Mouse (Mus musculus) limb, embryonic 15.5 days (tissue): ENCODE measurements around the gene Cdkl2. TPM values are rescaled to one million over a fixed set of nuclear protein-coding genes. Genes with fewer than 3 reads are reported as not detected.
A peak's percentile ranks its signal among the peaks of the same experiment; 100 is the strongest.

Source experiments
- ATAC-seq: fragments of 200-750 bp; cut with Nextera tagmentation; 2 replicates; pipeline ENCODE4 v1.8.0; 2017; ENCODE audit warnings: low read depth, moderate TSS enrichment; ENCODE audit not compliant: insufficient number of reproducible peaks, low FRiP score, low TSS enrichment
- H3K27ac ChIP-seq: fragments of 300-500 bp; sonication (generic); 2 replicates; pipeline ENCODE4 v1.5.1; 2015; ENCODE audit warnings: moderate library complexity, mild to moderate bottlenecking, inconsistent platforms
- H3K27me3 ChIP-seq: fragments of 300-500 bp; sonication (generic); 2 replicates; pipeline ENCODE4 v1.6.1; 2015; ENCODE audit warnings: inconsistent platforms
- H3K36me3 ChIP-seq: fragments of 300-500 bp; sonication (generic); 2 replicates; pipeline ENCODE4 v1.6.1; 2015; ENCODE audit warnings: inconsistent platforms
- H3K4me1 ChIP-seq: fragments of 300-500 bp; sonication (generic); 2 replicates; pipeline ENCODE4 v1.6.1; 2015; ENCODE audit warnings: inconsistent platforms
- H3K4me2 ChIP-seq: fragments of 300-500 bp; sonication (generic); 2 replicates; pipeline ENCODE4 v1.6.1; 2015; ENCODE audit warnings: mild to moderate bottlenecking, inconsistent platforms
- H3K4me3 ChIP-seq: fragments of 300-500 bp; sonication (generic); 2 replicates; pipeline ENCODE4 v1.5.1; 2015; ENCODE audit warnings: mild to moderate bottlenecking, inconsistent platforms
- H3K9ac ChIP-seq: fragments of 300-500 bp; sonication (generic); 2 replicates; pipeline ENCODE4 v1.6.1; 2015; ENCODE audit warnings: inconsistent platforms
- H3K9me3 ChIP-seq: fragments of 300-500 bp; sonication (generic); 2 replicates; pipeline ENCODE4 v1.6.1; 2016; ENCODE audit warnings: inconsistent platforms
- WGBS: fragments of 180-500 bp; shearing (Covaris S2); methylation state at CpG from one replicate; pipeline ENCODE4 v1.1.7; 2015; 5-methylcytosine and 5-hydroxymethylcytosine counted together
- polyA plus RNA-seq: library from polyadenylated mRNA; unstranded; fragments of >200 nt; fragmentation: Nextera tagmentation; extraction: Ambion mirVana; gene quantifications from 2 replicates; pipeline ENCODE4 v1.2.1, GENCODE M21; 2015

Gene Cdkl2
- polyA plus RNA-seq, 1 experiment from 2014 or later, result 1.8 TPM

DNA sequence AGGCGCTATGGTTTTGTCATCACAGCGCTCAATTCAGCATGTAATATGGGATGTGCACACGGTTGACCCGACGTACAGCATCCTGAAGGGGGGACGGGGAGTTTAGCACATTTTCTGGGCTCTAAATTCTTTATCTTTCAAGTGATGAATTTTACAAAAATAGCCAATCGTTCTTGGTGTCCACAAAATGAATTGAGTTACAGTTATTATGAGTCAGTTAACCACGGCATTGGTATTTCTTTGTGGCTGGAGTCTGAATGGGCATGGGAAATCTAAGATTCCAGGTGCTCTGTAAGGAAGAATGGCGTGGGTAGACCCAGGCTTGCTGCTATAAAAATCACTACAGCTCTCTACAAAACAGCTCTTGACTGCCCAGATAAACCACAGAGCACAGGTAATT, 54.4 kb downstream of the Cdkl2 start:
- H3K9me3 ChIP-seq, result no peaks in the 10 kb centered on the region
- H3K36me3 ChIP-seq, result no peaks in the 10 kb centered on the region
- no peak for ATAC-seq
- no peaks in the 10 kb centered on the region for H3K4me1 ChIP-seq
- no peak overlapping the region for H3K4me2 ChIP-seq
- WGBS, result 73% methylated on average over 9 of the region's 9 CpGs
- no peak overlapping the region for H3K9ac ChIP-seq
- H3K4me3 ChIP-seq, result no peak overlapping the region
- no peaks in the 10 kb centered on the region for H3K27me3 ChIP-seq
- no peak overlapping the region for H3K27ac ChIP-seq

DNA sequence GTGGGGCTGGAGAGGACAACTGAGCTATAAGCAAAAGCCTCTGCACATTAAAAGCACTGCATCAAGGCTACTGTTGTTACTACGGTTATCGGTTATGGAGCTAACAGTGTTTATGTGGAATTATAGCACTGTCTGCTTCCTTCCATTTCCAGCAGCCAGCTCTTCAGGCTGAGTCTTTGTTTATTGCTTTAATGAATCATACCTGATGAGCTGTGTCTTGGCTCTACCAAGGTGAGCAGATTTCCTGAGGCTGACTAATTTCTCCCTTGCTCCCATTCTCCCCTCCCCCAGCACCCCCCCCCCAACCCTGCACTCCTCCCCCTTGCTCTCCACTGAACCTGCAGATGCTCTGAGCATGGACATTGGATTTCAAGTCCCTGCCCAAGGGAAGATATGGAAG, 55.9 kb downstream of the Cdkl2 start:
- no peak overlapping the region for H3K9ac ChIP-seq
- whole genome bisulfite sequencing, result 88% methylated on average over 2 of the region's 2 CpGs
- H3K4me3 ChIP-seq, result no peak overlapping the region
- no peaks in the 10 kb centered on the region for H3K36me3 ChIP-seq
- H3K9me3 ChIP-seq, result no peaks in the 10 kb centered on the region
- H3K27me3 ChIP-seq, result no peaks in the 10 kb centered on the region
- no peak for ATAC-seq
- no peaks in the 10 kb centered on the region for H3K4me1 ChIP-seq
- no peak overlapping the region for H3K27ac ChIP-seq
- H3K4me2 ChIP-seq, result no peak overlapping the region

DNA sequence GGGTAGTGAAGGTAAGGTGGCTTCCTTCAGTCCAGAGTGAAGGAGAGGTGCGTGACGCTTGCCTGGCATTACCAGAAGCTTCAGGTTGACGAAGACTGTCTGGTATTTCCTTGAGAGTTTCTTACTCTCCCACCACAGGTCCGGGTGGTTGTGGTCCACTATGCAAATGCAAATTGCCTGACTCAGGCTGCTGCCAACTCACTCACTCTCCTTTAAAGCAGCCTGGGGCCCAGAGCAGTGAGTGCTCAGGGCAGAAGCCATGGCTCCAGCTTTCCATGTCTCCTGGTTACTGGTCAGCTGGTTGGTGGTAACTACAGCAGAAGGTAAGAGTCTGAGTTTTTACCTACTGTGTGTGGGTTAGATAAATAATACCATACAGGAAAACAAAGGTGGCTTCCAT, 56.4 kb downstream of the Cdkl2 start, which contains the start of gene Odaph:
Odaph (plus strand) TSS at position 240 of the 400 bp plus-strand sequence.
- no peak within 1 kb of the TSS for H3K9ac ChIP-seq
- H3K4me1 ChIP-seq, result no peaks in the 10 kb centered on the region
- no peaks in the 10 kb centered on the region for H3K9me3 ChIP-seq
- no peak within 1 kb of the TSS for H3K4me2 ChIP-seq
- ATAC-seq, result no peak
- H3K27ac ChIP-seq, result no peak within 1 kb of the TSS
- H3K4me3 ChIP-seq, result no peak within 1 kb of the TSS
- WGBS, result 67% methylated on average over 4 of the region's 4 CpGs
- H3K27me3 ChIP-seq, result no peaks in the 10 kb centered on the region
- no peaks in the 10 kb centered on the region for H3K36me3 ChIP-seq

DNA sequence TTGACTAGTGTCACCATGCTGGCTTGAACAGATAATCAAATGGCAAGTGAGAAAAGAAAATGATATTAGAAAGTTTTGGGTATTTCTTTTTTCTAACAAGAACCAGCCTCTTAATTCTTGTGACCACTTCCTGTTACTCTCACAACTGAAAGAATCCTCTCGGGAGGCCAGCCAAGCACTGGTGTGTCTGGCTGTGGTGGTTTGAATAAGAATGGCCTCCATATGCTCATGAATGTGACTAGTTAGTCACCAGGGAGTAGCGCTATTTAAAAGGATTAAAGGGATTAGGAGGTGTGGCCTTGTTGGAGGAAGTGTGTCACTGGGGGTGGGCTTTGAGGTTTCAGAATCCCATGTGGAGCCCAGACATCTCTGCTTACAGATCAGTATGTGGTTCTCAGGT, 58.0 kb downstream of the Cdkl2 start:
- Histone ChIP-seq H3K9me3 (no peaks in the 10 kb centered on the region), H3K4me3 (no peak overlapping the region), H3K9ac (no peak overlapping the region), H3K4me1 (no peaks in the 10 kb centered on the region), H3K27me3 (no peaks in the 10 kb centered on the region), H3K4me2 (no peak overlapping the region), H3K27ac (no peak overlapping the region), H3K36me3 (no peaks in the 10 kb centered on the region)
- 62% methylated on average over 2 of the region's 2 CpGs for WGBS
- ATAC-seq, result no peak

DNA sequence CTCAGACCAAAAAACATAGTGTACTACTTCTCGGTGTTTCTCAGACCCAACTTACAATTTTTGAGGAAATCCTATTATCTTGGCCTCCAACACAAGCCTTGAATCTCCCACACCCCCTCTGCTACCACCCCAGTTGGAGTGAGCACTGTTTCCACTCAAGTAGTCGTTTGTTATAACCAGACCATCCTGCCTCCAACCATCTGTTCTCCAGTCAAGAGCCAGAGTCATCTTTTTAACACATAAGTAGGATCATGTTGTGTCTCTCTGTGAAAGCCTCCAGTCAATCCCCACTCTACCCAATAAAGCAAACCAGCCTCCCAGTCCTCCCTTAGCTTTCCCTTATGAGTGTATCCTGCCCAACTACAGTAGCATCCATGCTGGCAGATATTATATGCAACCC, 60.2 kb downstream of the Cdkl2 start:
- H3K4me1 ChIP-seq, result no peaks in the 10 kb centered on the region
- no peak overlapping the region for H3K27ac ChIP-seq
- H3K9ac ChIP-seq, result no peak overlapping the region
- no peak for ATAC-seq
- 63% methylated on average over 2 of the region's 2 CpGs for WGBS
- H3K4me2 ChIP-seq, result no peak overlapping the region
- H3K36me3 ChIP-seq, result no peaks in the 10 kb centered on the region
- H3K4me3 ChIP-seq, result no peak overlapping the region
- H3K27me3 ChIP-seq, result no peaks in the 10 kb centered on the region
- H3K9me3 ChIP-seq, result no peaks in the 10 kb centered on the region

DNA sequence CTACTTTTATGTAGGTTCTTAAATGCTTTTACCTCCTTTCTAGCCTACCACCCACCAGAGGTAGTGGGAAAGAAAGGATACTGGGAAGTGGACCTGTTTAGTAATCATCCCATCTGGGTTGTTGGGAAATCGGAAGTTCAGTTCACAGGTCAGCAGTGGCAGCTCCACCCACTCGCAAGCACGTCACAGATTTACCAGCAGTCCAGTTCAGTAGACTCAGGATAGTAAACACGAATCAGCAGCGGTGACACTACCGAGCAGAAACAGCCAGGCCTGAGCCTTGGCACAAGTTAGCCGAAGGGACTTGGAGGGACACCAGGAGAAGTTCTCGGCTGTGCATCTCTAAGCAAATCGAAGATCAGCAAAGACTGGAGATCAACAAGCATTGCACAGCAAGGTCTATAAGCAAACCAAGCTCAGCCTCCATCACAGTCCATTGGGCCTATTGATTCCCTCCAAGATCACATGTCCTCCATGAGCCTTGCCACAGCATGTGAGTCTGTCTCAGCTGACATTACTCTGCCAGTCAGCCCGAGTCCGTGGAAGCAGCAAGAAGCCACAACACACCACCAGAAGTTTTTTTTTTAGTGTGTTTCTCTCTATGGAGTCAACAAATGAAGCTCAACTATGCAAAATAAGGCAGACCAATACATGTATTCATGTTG, 62.4 kb downstream of the Cdkl2 start:
- H3K9me3 ChIP-seq, result no peaks in the 10 kb centered on the region
- no peak overlapping the region for H3K27ac ChIP-seq
- no peaks in the 10 kb centered on the region for H3K27me3 ChIP-seq
- 89% methylated on average over 11 of the region's 11 CpGs for WGBS
- no peak overlapping the region for H3K4me3 ChIP-seq
- ATAC-seq, result no peak
- no peak overlapping the region for H3K4me2 ChIP-seq
- H3K4me1 ChIP-seq, result no peaks in the 10 kb centered on the region
- H3K9ac ChIP-seq, result no peak overlapping the region
- no peaks in the 10 kb centered on the region for H3K36me3 ChIP-seq

DNA sequence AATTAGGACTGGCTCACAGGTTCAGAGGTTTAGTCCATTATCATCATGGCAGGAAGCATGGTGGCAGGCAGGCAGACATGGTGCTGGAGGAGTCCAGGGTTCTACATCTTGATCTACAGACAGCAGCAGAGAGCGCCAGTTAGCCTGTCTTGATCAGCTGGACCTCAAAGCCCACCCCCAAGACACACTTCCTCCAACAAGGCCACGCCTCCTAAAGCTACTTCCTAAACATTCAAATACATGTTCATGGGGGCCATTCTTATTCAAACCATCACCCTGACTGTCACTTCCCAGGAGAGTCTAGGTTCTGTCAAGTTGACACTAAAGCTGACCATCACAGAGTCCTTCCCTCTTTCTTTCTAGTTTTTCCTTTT, 66.3 kb downstream of the Cdkl2 start:
- Histone ChIP-seq H3K9me3 (no peaks in the 10 kb centered on the region), H3K27ac (no peak overlapping the region), H3K9ac (no peak overlapping the region), H3K4me3 (no peak overlapping the region), H3K36me3 (no peaks in the 10 kb centered on the region), H3K4me1 (no peaks in the 10 kb centered on the region), H3K27me3 (no peaks in the 10 kb centered on the region), H3K4me2 (no peak overlapping the region)
- WGBS, result 89% methylated on average over 2 of the region's 2 CpGs
- ATAC-seq, result no peak

DNA sequence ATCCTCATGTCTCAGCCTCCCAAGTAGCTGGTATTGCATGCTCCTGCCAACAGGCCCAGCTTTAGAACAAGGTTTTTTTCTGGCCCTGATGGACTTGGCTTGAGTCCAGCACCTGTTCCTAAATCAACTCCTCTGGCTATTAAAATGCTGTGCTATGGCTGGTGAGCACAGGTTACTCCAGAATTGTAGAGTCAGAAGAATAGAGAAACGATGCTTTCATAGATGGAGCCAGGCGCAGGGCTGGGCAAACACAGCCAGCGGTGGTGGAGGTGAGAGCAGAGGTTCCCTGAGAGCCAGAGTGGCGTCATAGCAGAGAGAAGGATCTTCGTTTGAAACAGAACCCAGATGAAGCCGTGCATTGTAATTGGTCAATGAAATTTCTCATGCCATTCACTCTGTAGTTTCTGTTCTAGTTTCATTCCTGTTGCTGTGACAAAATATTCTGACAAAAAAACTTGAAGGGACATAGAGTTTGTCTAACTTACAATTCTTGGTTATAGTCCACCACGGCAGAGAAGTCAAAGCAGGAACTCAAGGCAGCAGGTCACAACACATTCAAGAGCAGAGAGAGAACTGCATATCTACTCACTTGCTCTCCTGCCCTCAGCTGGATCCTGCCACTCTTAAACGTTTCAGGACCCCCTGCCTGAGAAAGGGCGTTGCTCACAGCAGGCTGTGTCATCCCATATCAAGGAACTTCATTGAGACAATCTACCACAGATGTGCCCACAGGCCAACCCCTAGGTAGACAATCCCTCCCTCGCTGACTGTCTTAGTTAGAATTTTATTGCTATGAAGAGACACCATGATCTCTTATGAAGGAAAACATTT, 66.9 kb downstream of the Cdkl2 start:
- ATAC-seq, result no peak
- no peak overlapping the region for H3K9ac ChIP-seq

DNA sequence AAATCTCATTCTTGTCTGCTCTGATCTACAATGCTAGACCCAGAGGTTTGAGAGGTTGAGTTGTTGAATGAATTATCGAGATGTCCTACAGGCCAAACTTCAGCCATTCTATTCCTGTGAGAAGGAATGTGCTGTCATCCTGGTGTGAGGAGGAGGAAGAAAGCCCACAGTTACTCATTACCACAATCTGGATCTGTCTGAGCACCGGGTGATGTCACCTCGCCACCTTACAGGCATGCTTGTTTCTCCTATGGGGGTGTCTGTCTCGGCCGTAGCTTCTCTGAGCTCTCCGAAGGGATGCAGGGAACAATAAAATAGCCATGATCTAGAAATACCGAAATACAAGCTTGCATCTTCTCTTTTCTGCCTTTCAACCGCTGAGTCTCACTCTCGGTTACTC, 67.9 kb downstream of the Cdkl2 start:
- Histone ChIP-seq H3K27me3 (no peaks in the 10 kb centered on the region), H3K4me2 (no peak overlapping the region), H3K36me3 (no peaks in the 10 kb centered on the region), H3K9ac (no peak overlapping the region), H3K9me3 (no peaks in the 10 kb centered on the region), H3K4me1 (no peaks in the 10 kb centered on the region), H3K27ac (no peak overlapping the region), H3K4me3 (no peak overlapping the region)
- no peak for ATAC-seq
- 91% methylated on average over 9 of the region's 9 CpGs for WGBS

More for the DNA sequence above, 66.9 kb downstream of the Cdkl2 start:
- no peaks in the 10 kb centered on the region for H3K27me3 ChIP-seq
- H3K36me3 ChIP-seq, result no peaks in the 10 kb centered on the region
- 73% methylated on average over 10 of the region's 10 CpGs for WGBS
- H3K4me2 ChIP-seq, result no peak overlapping the region
- no peaks in the 10 kb centered on the region for H3K4me1 ChIP-seq
- no peak overlapping the region for H3K27ac ChIP-seq
- H3K4me3 ChIP-seq, result no peak overlapping the region
- H3K9me3 ChIP-seq, result no peaks in the 10 kb centered on the region

DNA sequence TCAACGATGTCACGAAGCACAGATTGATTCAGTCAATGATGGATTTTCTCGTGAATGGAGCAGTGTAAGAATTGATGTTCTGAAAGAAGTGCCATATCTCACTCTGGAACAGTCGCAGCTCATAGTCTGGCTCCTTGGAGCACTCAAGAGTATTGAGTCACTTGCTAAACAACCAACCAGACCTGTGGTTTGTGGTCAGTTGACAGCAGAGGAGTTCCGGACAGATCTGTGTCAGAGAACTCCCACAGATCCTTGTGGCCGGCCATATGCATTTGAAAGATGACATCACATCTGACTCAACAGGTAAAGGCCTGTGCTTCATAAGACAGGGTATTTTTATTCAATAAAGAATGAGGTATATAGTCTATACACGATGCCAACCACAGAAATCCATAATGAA, 69.7 kb downstream of the Cdkl2 start:
- WGBS, result 86% methylated on average over 7 of the region's 7 CpGs
- ATAC-seq, result no peak

DNA sequence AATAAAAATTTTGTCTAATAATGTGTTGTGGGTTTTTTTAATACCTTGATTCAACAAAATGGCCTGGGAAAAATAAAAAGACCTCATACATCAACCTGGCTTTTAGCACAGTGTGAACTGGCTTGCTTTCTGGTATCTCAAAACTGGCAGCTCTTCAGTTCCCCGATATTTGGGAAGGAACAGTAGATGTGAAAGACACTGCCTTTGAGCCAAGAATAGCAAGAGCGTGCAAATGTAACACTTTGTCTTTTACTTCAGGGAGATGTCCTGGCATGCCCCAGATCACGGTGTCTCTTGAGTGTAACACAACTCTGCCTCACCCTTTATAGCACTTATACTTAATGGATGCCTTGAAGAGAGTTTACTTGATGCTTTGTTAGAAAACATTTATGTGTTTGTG, 71.6 kb downstream of the Cdkl2 start:
- H3K36me3 ChIP-seq, result no peaks in the 10 kb centered on the region
- no peak overlapping the region for H3K9ac ChIP-seq
- no peak overlapping the region for H3K27ac ChIP-seq
- 63% methylated on average over 3 of the region's 3 CpGs for WGBS
- no peak overlapping the region for H3K4me3 ChIP-seq
- no peaks in the 10 kb centered on the region for H3K9me3 ChIP-seq
- no peaks in the 10 kb centered on the region for H3K27me3 ChIP-seq
- H3K4me2 ChIP-seq, result no peak overlapping the region
- no peaks in the 10 kb centered on the region for H3K4me1 ChIP-seq
- no peak for ATAC-seq

More for the DNA sequence above, 69.7 kb downstream of the Cdkl2 start:
- no peak overlapping the region for H3K9ac ChIP-seq
- H3K4me2 ChIP-seq, result no peak overlapping the region
- H3K36me3 ChIP-seq, result no peaks in the 10 kb centered on the region
- no peak overlapping the region for H3K27ac ChIP-seq
- no peaks in the 10 kb centered on the region for H3K27me3 ChIP-seq
- H3K9me3 ChIP-seq, result no peaks in the 10 kb centered on the region
- no peaks in the 10 kb centered on the region for H3K4me1 ChIP-seq
- H3K4me3 ChIP-seq, result no peak overlapping the region

DNA sequence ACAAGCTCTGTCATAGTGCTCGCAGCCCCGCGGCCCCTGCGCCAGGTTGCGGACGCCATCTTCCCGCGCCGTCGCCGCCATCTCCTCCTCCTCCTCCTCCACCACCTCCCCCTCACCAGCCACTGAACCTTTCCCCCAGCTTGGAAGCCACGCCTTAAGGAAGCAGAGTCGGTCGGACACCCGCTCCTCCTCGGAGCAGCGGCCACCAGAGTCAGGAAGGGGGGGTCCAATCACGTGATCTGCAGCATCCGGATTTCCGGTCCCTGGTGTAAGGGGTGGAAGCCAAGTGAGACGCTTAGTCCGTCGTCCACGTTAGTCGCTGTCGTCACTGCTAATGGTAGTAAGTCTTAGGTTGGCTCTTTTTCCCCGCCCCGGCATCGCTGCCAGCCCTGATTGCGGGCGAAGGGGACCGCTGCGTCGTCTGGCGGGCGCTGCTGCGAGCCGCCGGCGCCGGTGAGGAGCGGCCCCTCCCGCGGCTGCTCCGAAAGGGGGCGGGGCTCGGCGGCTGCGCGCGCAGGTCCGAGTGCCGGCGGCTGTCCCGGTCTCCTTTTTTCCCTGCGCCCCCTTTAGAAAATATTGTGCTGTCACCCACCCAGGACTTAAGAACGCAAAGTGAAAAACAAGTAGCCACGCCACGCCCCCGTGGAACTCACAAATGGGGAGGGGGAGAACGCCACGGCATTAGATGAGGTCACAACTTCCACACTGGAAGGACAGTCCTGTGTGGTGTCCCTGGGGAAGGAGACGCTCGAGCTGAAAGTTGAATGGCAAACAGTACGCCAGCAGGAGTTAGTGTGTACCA, 80.8 kb downstream of the Cdkl2 start, which contains the start of gene Rchy1:
Rchy1 (minus strand) TSS at position 430 of the 802 bp plus-strand sequence.
- ATAC-seq, result peak; percentile 98
- H3K27me3 ChIP-seq, result no peaks in the 10 kb centered on the region
- H3K4me3 ChIP-seq, result peak within 1 kb of the TSS; percentile 72
- WGBS, result 0% methylated on average over 65 of the region's 65 CpGs
- H3K36me3 ChIP-seq, result no peaks in the 10 kb centered on the region
- H3K9me3 ChIP-seq, result no peaks in the 10 kb centered on the region
- H3K9ac ChIP-seq, result peak within 1 kb of the TSS; percentile 69
- peak within 1 kb of the TSS; percentile 99 for H3K27ac ChIP-seq
- H3K4me2 ChIP-seq, result peak within 1 kb of the TSS; percentile 51
- H3K4me1 ChIP-seq, result peaks cover 21% of the 10 kb centered on the region
